Mouse (Mus musculus) small intestine, adult 2 months (tissue): ENCODE results near the gene Cnot9. TPM values are rescaled to one million over a fixed set of nuclear protein-coding genes. Genes with fewer than 3 reads are reported as not detected.
A peak's percentile ranks its signal among the peaks of the same experiment; 100 is the strongest.
"Not testable (repeated sequence)": the region's sequence is repeated elsewhere in the genome, so short reads cannot be mapped to it uniquely, and the experiment has no call there.

ENCODE experiments used
- H3K27ac ChIP-seq: fragments of 200-500 bp; 2 replicates; pipeline ENCODE4 v1.5.1; 2012; ENCODE audit warnings: low read depth, low read length, control low read depth, inconsistent platforms; ENCODE audit not compliant: insufficient read depth
- H3K27me3 ChIP-seq: fragments of 200-500 bp; 2 replicates; pipeline ENCODE4 v1.6.1; 2012; ENCODE audit warnings: mild to moderate bottlenecking, moderate library complexity, low read length, inconsistent platforms; ENCODE audit not compliant: control insufficient read depth, insufficient read depth
- H3K36me3 ChIP-seq: fragments of 200-500 bp; 2 replicates; pipeline ENCODE4 v1.6.1; 2012; ENCODE audit warnings: mild to moderate bottlenecking, low read length, control low read depth, inconsistent platforms; ENCODE audit not compliant: control insufficient read depth, insufficient read depth
- H3K4me1 ChIP-seq: fragments of 200-500 bp; 2 replicates; pipeline ENCODE4 v1.6.1; 2012; ENCODE audit warnings: low read length, inconsistent platforms, mixed read lengths; ENCODE audit not compliant: control insufficient read depth, insufficient read depth, insufficient read length
- H3K4me3 ChIP-seq: fragments of 200-500 bp; 2 replicates; pipeline ENCODE4 v1.5.1; 2012; ENCODE audit warnings: low read depth, mild to moderate bottlenecking, control low read depth, inconsistent platforms, low read length, moderate library complexity
- CTCF ChIP-seq: fragments of 200-500 bp; IDR thresholded peaks from 2 replicates; pipeline ENCODE4 v1.5.1; 2012; ENCODE audit warnings: low read depth, mild to moderate bottlenecking, control low read depth, inconsistent platforms, low read length, moderate library complexity, mixed read lengths; ENCODE audit not compliant: insufficient replicate concordance, insufficient read length; ENCODE audit errors: extremely low read depth
- POLR2A ChIP-seq: fragments of 200-500 bp; IDR thresholded peaks from 2 replicates; pipeline ENCODE4 v1.6.1; 2012; ENCODE audit warnings: low read depth, mild to moderate bottlenecking, control low read depth, inconsistent platforms, low read length, moderate library complexity
- WGBS: fragments of 180-500 bp; shearing (Covaris S2); methylation state at CpG from one replicate; pipeline ENCODE4 v1.1.7; 2018; 5-methylcytosine and 5-hydroxymethylcytosine counted together
- polyA plus RNA-seq: library from polyadenylated mRNA; depleted of rRNA; stranded (reverse); fragments of >200 nt; gene quantifications from 2 replicates; pipeline ENCODE4 v1.2.3, GENCODE M21; 2012

The Cnot9 gene
- polyA plus RNA-seq, 1 experiment = 16.4 TPM

DNA sequence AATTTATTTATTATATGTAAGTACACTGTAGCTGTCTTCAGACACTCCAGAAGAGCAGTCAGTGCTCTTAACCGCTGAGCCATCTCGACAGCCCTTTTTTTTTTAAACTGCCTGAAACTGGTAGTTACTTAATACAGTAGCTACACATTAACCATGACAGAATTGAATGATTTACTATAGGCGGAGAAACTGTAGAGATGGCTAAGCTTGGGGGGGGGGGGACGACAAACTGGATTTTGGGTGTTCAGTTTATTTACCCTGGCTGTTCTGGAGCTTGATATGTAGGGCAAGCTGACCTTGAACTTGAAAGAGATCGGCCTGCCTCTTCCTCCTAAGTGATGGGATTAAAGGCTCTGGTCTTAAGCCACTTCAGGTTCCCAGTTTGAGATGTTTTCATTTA, 5.4 kb downstream of the Cnot9 start:
- H3K36me3 ChIP-seq = peaks cover 2% of the 10 kb centered on the region; the same call in 1 of the 2 replicates
- TF ChIP-seq POLR2A = no peak
- no peak for TF ChIP-seq CTCF
- H3K27ac ChIP-seq = no peak overlapping the region
- H3K4me3 ChIP-seq = no peak overlapping the region
- peaks cover 13% of the 10 kb centered on the region; the same call in 1 of the 2 replicates for H3K4me1 ChIP-seq
- H3K27me3 ChIP-seq = no peaks in the 10 kb centered on the region
- WGBS = 64% methylated on average over 5 of the region's 5 CpGs

DNA sequence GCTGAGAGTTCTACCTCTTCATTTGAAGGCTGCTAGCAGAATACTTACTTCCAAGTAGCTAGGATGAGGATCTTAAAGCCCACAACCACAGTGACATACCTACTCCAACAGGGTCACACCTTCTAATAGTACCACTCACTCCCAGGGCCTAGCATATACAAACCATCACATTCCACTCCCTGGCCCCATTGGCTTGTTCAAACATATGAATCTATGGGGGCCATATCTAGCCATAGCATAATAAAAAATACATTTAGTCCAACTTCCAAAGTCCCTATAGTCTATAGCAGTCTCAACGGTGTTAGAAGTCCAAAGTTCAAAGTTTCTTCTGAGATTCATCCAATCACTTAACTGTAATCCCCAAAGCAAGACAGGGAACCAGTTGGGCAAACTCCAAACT, 7.1 kb downstream of the Cnot9 start:
- not testable (repeated sequence) for H3K4me3 ChIP-seq, H3K27me3 ChIP-seq, H3K4me1 ChIP-seq, H3K36me3 ChIP-seq
- 20% methylated on average over 1 of the region's 1 CpGs for WGBS
- peak overlapping the region; percentile 90 for H3K27ac ChIP-seq

DNA sequence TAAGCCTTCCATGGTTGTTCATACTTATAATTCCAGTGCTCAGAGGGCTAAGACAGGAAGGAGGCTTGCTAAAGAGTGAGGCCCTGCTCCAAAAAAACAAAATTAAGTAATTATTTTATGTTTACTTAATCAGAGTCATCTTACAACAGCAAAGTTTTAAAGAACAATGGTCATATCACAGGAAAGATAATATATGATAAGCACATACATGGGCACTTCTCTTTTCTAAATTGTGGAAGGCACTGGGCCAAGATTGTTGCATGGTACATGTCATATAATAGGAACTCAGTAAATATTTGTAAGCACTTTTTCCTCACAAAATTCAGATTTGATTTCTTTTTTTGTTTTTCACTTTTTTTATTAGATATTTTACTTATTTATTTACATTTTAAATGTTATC, 14.0 kb downstream of the Cnot9 start:
- TF ChIP-seq CTCF (no peak), POLR2A (no peak)
- Histone ChIP-seq H3K4me1 (no peaks in the 10 kb centered on the region), H3K27me3 (no peaks in the 10 kb centered on the region), H3K4me3 (no peak overlapping the region), H3K36me3 (peaks cover 42% of the 10 kb centered on the region), H3K27ac (no peak overlapping the region)

DNA sequence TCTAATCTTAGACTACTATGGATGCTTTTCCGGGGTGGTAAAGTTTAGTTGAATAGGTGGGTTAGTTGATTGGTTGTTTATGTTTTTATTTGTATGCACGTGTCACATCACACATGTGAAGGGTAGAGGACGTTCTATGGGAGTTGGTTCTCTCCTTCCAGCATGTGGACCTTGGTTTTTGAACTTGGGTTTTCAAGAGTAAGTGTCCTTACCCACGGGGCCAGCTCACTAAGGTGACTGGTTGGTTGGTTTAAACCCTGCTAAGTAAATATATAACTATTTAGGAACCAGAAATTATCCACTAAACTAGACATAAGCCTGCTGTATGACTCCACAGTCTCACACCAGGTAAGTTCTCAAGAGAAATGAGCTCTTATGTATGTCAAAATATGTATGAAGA, 18.9 kb downstream of the Cnot9 start:
- peaks cover 66% of the 10 kb centered on the region for H3K36me3 ChIP-seq
- 83% methylated on average over 4 of the region's 4 CpGs for WGBS

DNA sequence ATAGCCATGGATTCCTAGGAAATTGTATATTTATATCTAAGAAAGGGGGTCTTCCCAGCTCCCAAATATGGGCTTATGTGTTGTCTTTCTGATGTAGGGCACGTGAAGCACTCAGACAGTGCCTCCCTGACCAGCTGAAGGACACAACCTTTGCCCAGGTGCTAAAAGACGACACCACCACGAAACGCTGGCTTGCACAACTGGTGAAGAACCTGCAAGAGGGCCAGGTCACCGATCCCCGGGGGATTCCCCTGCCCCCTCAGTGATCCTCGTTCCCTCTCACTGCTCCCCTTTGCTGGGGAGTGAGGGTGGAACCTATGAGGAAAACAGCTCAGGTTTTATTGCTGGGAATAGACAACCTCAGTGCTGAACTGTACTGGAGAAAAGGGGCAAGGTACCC, 22.7 kb downstream of the Cnot9 start:
- H3K27ac ChIP-seq = no peak overlapping the region
- no peaks in the 10 kb centered on the region for H3K27me3 ChIP-seq
- WGBS = 82% methylated on average over 7 of the region's 7 CpGs
- H3K4me3 ChIP-seq = no peak overlapping the region
- TF ChIP-seq CTCF (no peak), POLR2A (no peak)
- H3K36me3 ChIP-seq = peaks cover 68% of the 10 kb centered on the region
- no peaks in the 10 kb centered on the region for H3K4me1 ChIP-seq

More for the DNA sequence above, 18.9 kb downstream of the Cnot9 start:
- Histone ChIP-seq H3K4me3 (no peak overlapping the region), H3K27me3 (no peaks in the 10 kb centered on the region), H3K4me1 (no peaks in the 10 kb centered on the region), H3K27ac (no peak overlapping the region)
- TF ChIP-seq POLR2A (no peak), CTCF (no peak)

DNA sequence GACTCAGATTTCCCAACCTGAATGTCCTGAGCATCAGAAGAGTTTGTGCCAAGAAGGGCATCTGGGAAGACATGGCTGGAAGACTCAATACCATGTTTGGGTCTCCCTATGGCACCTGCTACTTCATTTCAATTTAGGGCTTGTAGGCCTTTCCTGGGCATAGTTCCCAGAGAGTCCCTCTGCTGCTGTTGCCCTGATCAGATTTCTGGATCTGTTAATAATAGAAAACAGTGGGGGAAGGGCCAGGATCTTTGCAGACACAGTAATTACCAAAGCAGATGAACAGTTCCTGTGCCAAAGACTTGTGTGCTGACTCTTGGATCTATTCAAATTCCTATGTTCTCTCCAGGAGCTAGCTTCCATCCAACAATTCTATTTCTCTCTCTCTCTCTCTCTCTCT, 32.8 kb downstream of the Cnot9 start:
- no peaks in the 10 kb centered on the region for H3K36me3 ChIP-seq

DNA sequence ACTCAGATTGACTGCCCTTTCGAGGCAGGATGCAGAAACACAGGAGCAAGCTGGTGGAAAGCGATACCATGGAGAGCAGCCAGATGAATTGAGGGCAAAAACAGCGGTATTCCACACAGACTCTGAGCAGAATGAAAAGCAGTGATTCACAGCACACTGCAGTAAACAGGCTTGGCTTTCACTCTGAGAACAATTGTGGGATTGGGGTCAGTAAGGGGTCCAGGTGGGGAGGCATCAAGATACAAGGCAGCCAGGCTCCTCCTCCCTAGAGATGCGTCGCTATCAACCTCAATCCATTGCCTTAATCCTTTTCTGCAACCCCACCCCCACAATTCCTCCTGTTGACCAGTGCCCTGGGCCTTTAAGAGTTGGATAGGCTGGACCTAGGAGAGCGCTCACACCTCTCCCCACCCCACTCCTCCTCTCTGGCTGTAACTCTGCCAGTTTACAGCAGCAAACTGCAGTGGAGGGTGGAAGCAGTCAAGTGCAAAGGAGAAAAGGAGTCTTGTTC, 36.6 kb downstream of the Cnot9 start, which contains the start of gene Plcd4:
Gene Plcd4 (plus strand): TSS at position 438 of the 511 bp plus-strand sequence.
- Histone ChIP-seq H3K27me3 (0 out of 2 replicates have a peak, but pooled peaks cover 9% of the 10 kb centered on the region), H3K4me1 (no peaks in the 10 kb centered on the region), H3K27ac (no peak within 1 kb of the TSS), H3K4me3 (no peak within 1 kb of the TSS), H3K36me3 (no peaks in the 10 kb centered on the region)
- WGBS = 12% methylated on average over 6 of the region's 6 CpGs
- TF ChIP-seq POLR2A (no peak), CTCF (no peak)

More for the DNA sequence above, 32.8 kb downstream of the Cnot9 start:
- 0 out of 2 replicates have a peak, but pooled peaks cover 5% of the 10 kb centered on the region for H3K27me3 ChIP-seq
- TF ChIP-seq POLR2A (no peak), CTCF (no peak)
- H3K4me3 ChIP-seq = no peak overlapping the region
- no peaks in the 10 kb centered on the region for H3K4me1 ChIP-seq
- H3K27ac ChIP-seq = no peak overlapping the region

DNA sequence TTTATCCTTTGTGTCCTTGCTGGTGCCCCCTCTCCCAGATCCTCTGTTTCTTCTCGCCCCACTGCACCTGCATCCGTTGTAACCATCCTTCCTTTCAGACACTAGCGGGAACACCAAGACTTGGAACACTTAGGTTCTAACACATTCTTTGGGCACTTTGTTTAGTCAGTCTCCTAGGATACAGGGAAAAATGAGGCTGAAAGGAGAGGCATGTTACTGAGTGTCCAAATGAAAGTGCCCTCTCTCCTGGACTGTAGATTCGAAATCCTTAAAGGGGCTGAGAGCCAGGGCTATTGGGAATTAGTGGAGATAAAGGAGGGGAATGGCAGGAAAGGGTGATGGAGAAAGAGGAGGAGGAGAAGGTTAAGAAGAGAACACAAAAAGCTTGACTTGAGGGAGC, 38.3 kb downstream of the Cnot9 start, which contains the start of gene Usp37:
Gene Usp37 (minus strand): TSS at position 101 of the 400 bp plus-strand sequence.
- no peak within 1 kb of the TSS for H3K4me3 ChIP-seq
- H3K36me3 ChIP-seq = no peaks in the 10 kb centered on the region
- H3K27ac ChIP-seq = no peak within 1 kb of the TSS
- TF ChIP-seq POLR2A (no peak), CTCF (no peak)
- 0 out of 2 replicates have a peak, but pooled peaks cover 9% of the 10 kb centered on the region for H3K27me3 ChIP-seq
- WGBS = 77% methylated on average over 4 of the region's 4 CpGs
- no peaks in the 10 kb centered on the region for H3K4me1 ChIP-seq
